Mouse (Mus musculus): ENCODE measurements around the gene Tmem165. TPM values are rescaled to one million over a fixed set of nuclear protein-coding genes. Genes with fewer than 3 reads are reported as not detected.

The Tmem165 gene
- total RNA-seq, 2 experiments from 2014 or later, result 19.3 to 23.3 TPM

DNA sequence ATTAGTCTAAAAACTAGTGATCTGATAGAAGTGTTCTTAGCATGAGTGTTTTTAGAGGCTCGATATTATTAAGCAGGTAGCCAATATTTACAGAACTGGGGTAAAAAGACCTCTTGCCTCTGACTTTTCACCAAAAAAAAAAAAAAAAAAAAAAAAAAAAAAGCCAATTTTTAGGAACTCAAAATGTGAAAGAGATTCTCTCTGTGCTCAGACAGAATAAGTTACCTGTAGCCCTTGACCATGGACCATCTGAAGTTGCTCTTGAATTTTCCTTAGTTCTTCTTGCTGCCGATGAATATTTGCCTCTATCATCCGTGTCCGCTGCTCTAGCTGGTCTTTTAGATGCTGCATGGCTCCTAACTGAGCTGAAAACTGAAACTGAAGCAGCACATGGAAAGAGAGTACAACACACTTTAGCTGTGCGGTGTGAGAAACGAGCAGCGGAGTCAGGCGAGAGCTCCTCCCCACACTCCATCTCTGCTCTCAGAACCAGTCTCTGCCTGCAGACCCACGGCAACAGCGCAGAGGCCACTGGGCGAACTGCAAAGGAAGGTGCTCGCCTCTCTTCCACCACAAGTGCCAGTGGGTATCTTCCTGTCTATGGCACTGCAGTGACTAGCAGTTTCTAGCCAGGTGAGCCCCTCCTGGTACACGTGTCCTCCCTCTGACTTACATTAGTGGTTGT lies 47.6 kb downstream of the Tmem165 start:
- DNase-seq, result no peak
- intact Hi-C loops (cut with DNase I), result loop anchor here (10.0 kb wide), 1 partner anchor 367 kb away; no protein-coding TSS in a partner anchor

DNA sequence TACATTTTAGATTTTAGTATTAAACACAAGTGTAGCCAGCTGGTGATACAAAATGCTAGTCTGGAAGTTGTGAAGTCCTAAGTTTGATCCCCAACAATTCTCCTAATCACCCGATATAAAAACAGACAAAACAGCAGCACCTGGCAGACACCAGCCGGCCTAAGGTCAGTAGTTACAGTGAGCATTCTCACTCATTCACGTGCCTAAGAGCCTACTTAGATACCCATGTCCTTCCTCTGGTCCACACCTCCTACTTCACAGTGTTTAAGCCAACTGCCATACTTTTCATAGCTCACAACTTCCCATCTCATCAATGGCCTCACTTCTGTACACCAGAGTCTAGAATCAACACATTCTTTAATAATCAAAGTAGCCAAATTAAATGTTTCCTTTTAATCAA lies 59.6 kb downstream of the Tmem165 start:
- no peak for DNase-seq
- intact Hi-C loops (cut with DNase I), result no loop called here

DNA sequence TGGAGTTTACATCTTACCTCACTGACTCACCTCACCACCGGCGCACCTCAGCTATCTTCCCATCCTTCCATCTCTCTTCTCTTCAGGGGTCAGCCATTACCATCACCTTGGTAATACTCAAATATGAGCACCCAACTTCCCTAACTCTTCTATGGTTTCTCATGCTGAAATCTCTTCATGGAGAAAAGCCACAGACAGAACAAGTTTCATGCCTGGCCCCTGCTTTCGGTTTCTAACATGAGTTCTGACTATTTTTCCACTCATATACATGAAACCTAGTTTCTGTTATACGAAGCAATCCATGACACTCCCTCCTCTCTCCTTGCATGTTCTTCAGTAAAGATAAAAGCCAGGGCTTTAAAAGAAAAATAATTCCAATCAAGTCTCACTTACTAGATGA lies 60.2 kb downstream of the Tmem165 start:
- intact Hi-C loops (cut with DNase I), result no loop called here
- DNase-seq, result no peak

DNA sequence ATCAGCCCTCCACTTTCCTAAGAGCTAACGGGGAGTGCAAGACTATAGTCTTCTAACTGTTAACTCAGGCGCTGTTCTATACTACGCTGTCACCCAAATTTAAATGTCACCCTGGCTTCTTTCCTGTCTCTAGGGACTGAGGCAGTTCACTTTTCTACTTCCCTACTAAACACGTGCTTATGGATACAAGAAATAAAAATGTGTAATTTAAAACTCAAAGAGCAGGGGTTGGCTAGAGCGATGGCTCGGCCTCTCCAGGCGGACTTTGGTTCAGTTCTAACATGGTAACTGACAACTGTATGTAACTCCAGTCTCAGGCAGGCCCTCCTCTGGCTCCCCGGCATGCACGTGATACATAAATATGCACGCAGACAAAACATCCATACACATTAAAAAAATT lies 60.8 kb downstream of the Tmem165 start:
- intact Hi-C loops (cut with DNase I), result no loop called here
- DNase-seq, result no peak

DNA sequence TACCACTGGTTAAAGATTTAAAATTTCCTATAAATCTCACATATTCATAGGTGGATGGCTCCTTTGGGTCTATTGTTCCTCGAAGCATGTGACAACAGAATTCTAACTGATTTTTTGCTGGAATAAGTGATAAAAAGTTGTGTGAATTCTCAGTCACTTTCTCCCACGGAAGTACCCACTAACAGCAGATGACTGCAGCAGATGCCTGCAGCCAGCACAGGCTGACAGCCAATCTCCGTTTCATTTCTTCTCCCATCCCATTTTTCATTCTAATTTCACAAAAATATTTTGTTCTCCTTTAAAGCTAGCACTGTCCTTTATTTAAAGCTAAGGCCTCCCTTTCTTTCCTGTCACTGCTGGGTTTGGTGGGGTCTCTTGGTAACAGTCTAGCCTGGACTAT lies 61.7 kb downstream of the Tmem165 start:
- intact Hi-C loops (cut with DNase I), result no loop called here
- no peak for DNase-seq

DNA sequence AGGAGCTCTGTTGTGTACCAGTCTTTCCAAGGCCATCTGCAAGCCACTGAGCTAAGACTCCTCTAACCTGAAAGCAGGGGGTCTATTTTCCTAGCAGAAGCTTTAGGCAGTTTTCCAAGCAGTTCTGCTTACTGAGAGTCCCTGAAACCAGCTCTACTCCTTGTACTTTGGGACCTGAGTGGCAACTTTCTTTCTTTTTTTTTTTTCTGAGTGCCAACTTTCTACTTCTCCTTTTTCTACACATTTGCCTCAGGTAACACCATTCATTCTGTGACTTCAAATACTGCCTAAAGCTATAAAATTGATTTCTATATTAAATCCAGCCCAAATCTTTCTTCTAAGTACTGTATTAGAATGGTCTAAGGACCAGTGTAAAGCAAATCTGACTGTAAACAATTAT lies 62.9 kb downstream of the Tmem165 start:
- intact Hi-C loops (cut with DNase I), result no loop called here

DNA sequence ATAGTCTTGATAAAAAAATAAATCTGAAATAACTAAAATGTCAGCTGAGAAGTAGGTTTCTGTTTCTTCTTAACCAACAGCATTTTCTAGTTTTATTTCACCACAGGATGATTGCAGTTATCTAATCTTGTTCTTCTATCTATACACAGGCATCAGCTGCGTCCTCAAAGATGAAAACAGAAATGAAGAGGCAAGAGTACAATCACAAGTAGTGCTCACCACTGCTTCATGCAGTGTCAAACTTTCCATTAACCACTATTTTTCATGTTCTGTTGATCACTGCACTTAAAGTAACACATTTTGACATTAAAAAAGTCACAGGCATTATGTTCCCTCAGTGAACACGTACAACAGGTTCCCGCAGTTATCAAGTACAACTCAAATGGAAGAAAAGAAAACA lies 67.3 kb downstream of the Tmem165 start:
- no peak for DNase-seq
- intact Hi-C loops (cut with DNase I), result no loop called here

More for the DNA sequence above, 62.9 kb downstream of the Tmem165 start:
- DNase-seq, result no peak

Other genes starting within 250 kb of the Tmem165 start
- gene Kdr, start 205.4 kb upstream of the Tmem165 start, total RNA-seq (2021), result 100 to 1,000 TPM in 1 of 2 experiments, 10 to 100 TPM in 1; 80.1 to 100 TPM
- gene Srd5a3, start 43.6 kb upstream of the Tmem165 start, total RNA-seq (2021), result 1 to 10 TPM; 9.0 to 9.2 TPM
- 10 to 100 TPM; 24.8 to 30.5 TPM for gene Clock, start 120.9 kb downstream of the Tmem165 start, total RNA-seq (2021)
- not detected for gene Pdcl2, start 147.3 kb downstream of the Tmem165 start, total RNA-seq (2021)
- gene Nmu, start 179.9 kb downstream of the Tmem165 start, total RNA-seq (2021), result not detected

All from heart, postnatal 36 days (tissue).